Mouse (Mus musculus) right cerebral cortex, postnatal 36 days (tissue): ENCODE data around the gene Lmtk3.
A peak's percentile ranks its signal among the peaks of the same experiment; 100 is the strongest.

Source experiments
- DNase-seq, 2 experiments: peaks; one replicate each; pipeline ENCODE4 v3.0.0; 2022; ENCODE audit warnings: low spot score in 2 of 2, mixed read lengths in 1 of 2

Lmtk3 gene

GRCm38 (mm10) chr7:45783511-45784091 is at the start of gene Lmtk3:
TSS of gene Lmtk3 (plus strand) at chr7:45783738.
- DNase-seq = peak; percentile 80 to 85

- peak; percentile 62 to 66 for DNase-seq
These were observed 44.3 kb upstream of the Lmtk3 start for GRCm38 (mm10) chr7:45739162-45739763.

GRCm38 (mm10) chr7:45739820-45740219 is 43.7 kb upstream of the Lmtk3 start:
- no peak for DNase-seq

- DNase-seq = no peak
These were observed 42.2 kb upstream of the Lmtk3 start for GRCm38 (mm10) chr7:45741308-45741707.

GRCm38 (mm10) chr7:45741777-45742176 is 41.8 kb upstream of the Lmtk3 start:
- peak in 1 of 2 experiments; percentile 28 for DNase-seq

- peak; percentile 83 to 84 for DNase-seq
These were observed 41.2 kb upstream of the Lmtk3 start for GRCm38 (mm10) chr7:45742338-45742737.

- peak; percentile 43 to 60 for DNase-seq
These were observed 39.2 kb upstream of the Lmtk3 start for GRCm38 (mm10) chr7:45744387-45744786.

GRCm38 (mm10) chr7:45746518-45746917 is 37.0 kb upstream of the Lmtk3 start:
- no peak for DNase-seq

- DNase-seq = no peak
These were observed 36.1 kb upstream of the Lmtk3 start for GRCm38 (mm10) chr7:45747450-45747849.

GRCm38 (mm10) chr7:45748110-45748509 is 35.4 kb upstream of the Lmtk3 start:
- DNase-seq = no peak

GRCm38 (mm10) chr7:45749401-45749800 is 34.1 kb upstream of the Lmtk3 start:
- no peak for DNase-seq

- DNase-seq = no peak
These were observed 33.4 kb upstream of the Lmtk3 start for GRCm38 (mm10) chr7:45750162-45750561.

GRCm38 (mm10) chr7:45755703-45756102 is 27.8 kb upstream of the Lmtk3 start:
- DNase-seq = no peak

GRCm38 (mm10) chr7:45759400-45759799 is 24.1 kb upstream of the Lmtk3 start:
- no peak for DNase-seq

GRCm38 (mm10) chr7:45760151-45760550 is 23.4 kb upstream of the Lmtk3 start:
- DNase-seq = no peak

- no peak for DNase-seq
These were observed 17.5 kb upstream of the Lmtk3 start for GRCm38 (mm10) chr7:45765995-45766394.

- DNase-seq = no peak
These were observed 16.8 kb upstream of the Lmtk3 start for GRCm38 (mm10) chr7:45766764-45767163.

- no peak for DNase-seq
These were observed 16.0 kb upstream of the Lmtk3 start for GRCm38 (mm10) chr7:45767500-45767899.

GRCm38 (mm10) chr7:45770427-45771082 is 13.0 kb upstream of the Lmtk3 start:
- no peak for DNase-seq

GRCm38 (mm10) chr7:45771101-45771500 is 12.4 kb upstream of the Lmtk3 start:
- no peak for DNase-seq

- DNase-seq = no peak
These were observed 8.3 kb upstream of the Lmtk3 start for GRCm38 (mm10) chr7:45775237-45775636.

- no peak for DNase-seq
These were observed 4.4 kb upstream of the Lmtk3 start for GRCm38 (mm10) chr7:45779081-45779641.

- no peak for DNase-seq
These were observed 1.3 kb upstream of the Lmtk3 start for GRCm38 (mm10) chr7:45782271-45782670.
